Mouse (Mus musculus): ENCODE measurements at regions not wholly inside any gene's neighbourhood (a gene's known extent, or its start where the extent isn't known, plus 50 kb on each side); places are given as distances from the start of the nearest gene placed in this dataset.
"Not testable (repeated sequence)": the region's sequence is repeated elsewhere in the genome, so short reads cannot be mapped to it uniquely, and the experiment has no call there.

GRCm38 (mm10) chr17:50395669-50396068 lies 102.2 kb upstream of the Dazl start:
- no peak for DNase-seq (ENCODE audit: low spot score in 2 of 2)

GRCm38 (mm10) chr17:50397324-50397723 lies 103.9 kb upstream of the Dazl start:
- DNase-seq (ENCODE audit: low spot score in 2 of 2) = no peak

GRCm38 (mm10) chr17:50407249-50407990 lies 101.8 kb upstream of the Plcl2 start:
- peak; percentile 29 to 82 for DNase-seq (ENCODE audit: low spot score in 2 of 2)

- DNase-seq (ENCODE audit: low spot score in 2 of 2) = peak; percentile 31 to 81
Measured at GRCm38 (mm10) chr17:50408581-50408980, 100.6 kb upstream of the Plcl2 start.

GRCm38 (mm10) chr17:50409271-50409670 lies 99.9 kb upstream of the Plcl2 start:
- DNase-seq (ENCODE audit: low spot score in 2 of 2) = no peak

- DNase-seq (ENCODE audit: low spot score in 2 of 2) = no peak
Measured at GRCm38 (mm10) chr17:50409895-50410294, 99.3 kb upstream of the Plcl2 start.

GRCm38 (mm10) chr17:50410296-50410695 lies 98.9 kb upstream of the Plcl2 start:
- DNase-seq (ENCODE audit: low spot score in 2 of 2) = no peak

- no peak for DNase-seq (ENCODE audit: low spot score in 2 of 2)
Measured at GRCm38 (mm10) chr17:50412446-50412845, 96.8 kb upstream of the Plcl2 start.

- DNase-seq (ENCODE audit: low spot score in 2 of 2) = no peak
Measured at GRCm38 (mm10) chr17:50413916-50414315, 95.3 kb upstream of the Plcl2 start.

- DNase-seq (ENCODE audit: low spot score in 2 of 2) = no peak
Measured at GRCm38 (mm10) chr17:50415331-50416005, 93.7 kb upstream of the Plcl2 start.

GRCm38 (mm10) chr17:50416119-50416518 lies 93.1 kb upstream of the Plcl2 start:
- no peak for DNase-seq (ENCODE audit: low spot score in 2 of 2)

- DNase-seq (ENCODE audit: low spot score in 2 of 2) = no peak
Measured at GRCm38 (mm10) chr17:50416538-50417113, 92.6 kb upstream of the Plcl2 start.

- no peak for DNase-seq (ENCODE audit: low spot score in 2 of 2)
Measured at GRCm38 (mm10) chr17:50418863-50419383, 90.3 kb upstream of the Plcl2 start.

- DNase-seq (ENCODE audit: low spot score in 2 of 2) = not testable (repeated sequence)
Measured at GRCm38 (mm10) chr17:50419551-50419950, 89.7 kb upstream of the Plcl2 start.

GRCm38 (mm10) chr17:50419966-50420365 lies 89.2 kb upstream of the Plcl2 start:
- no peak for DNase-seq (ENCODE audit: low spot score in 2 of 2)

GRCm38 (mm10) chr17:50420690-50421089 lies 88.5 kb upstream of the Plcl2 start:
- DNase-seq (ENCODE audit: low spot score in 2 of 2) = no peak

- DNase-seq (ENCODE audit: low spot score in 2 of 2) = no peak
Measured at GRCm38 (mm10) chr17:50421476-50421875, 87.7 kb upstream of the Plcl2 start.

GRCm38 (mm10) chr17:50425110-50425509 lies 84.1 kb upstream of the Plcl2 start:
- no peak for DNase-seq (ENCODE audit: low spot score in 2 of 2)

- no peak for DNase-seq (ENCODE audit: low spot score in 2 of 2)
Measured at GRCm38 (mm10) chr17:50425531-50425930, 83.7 kb upstream of the Plcl2 start.

GRCm38 (mm10) chr17:50426146-50426545 lies 83.1 kb upstream of the Plcl2 start:
- no peak for DNase-seq (ENCODE audit: low spot score in 2 of 2)

GRCm38 (mm10) chr17:50427331-50428003 lies 81.7 kb upstream of the Plcl2 start:
- DNase-seq (ENCODE audit: low spot score in 2 of 2) = no peak
